Comparison of ENCODE assay signal across 26 mouse cellular contexts in genomic region chr13:8905986-8906385, GRCm38 (mm10). TPM values are rescaled to one million over a fixed set of nuclear protein-coding genes. Genes with fewer than 3 reads are reported as not detected.
"Had no signal": no experiment of that assay in that cellular context is flagged by ENCODE, and none has a peak within 500 bp of the region (broad histone marks: within the 10 kb centered on the region; RNA-seq: fewer than 3 reads in every experiment).

No protein-coding gene starts in this region.

RNA-seq across cellular contexts. Expression of gene Gm9745, which starts 42.0 kb away (rescaled TPM):
- polyA plus RNA-seq: heart, embryonic 10.5 days; heart, embryonic 11.5 days; heart, embryonic 12.5 days; heart, embryonic 13.5 days; heart, embryonic 14.5 days; heart, embryonic 15.5 days; heart, embryonic 16.5 days; heart, postnatal 0 days; hindbrain, embryonic 10.5 days; hindbrain, embryonic 11.5 days; hindbrain, embryonic 12.5 days; hindbrain, embryonic 13.5 days; hindbrain, embryonic 14.5 days; hindbrain, embryonic 15.5 days; hindbrain, embryonic 16.5 days; hindbrain, postnatal 0 days; inflammation-experienced regulatory T-cells, adult 6 months; intestine, embryonic 14.5 days; intestine, embryonic 15.5 days; intestine, embryonic 16.5 days; intestine, postnatal 0 days; kidney, embryonic 14.5 days; kidney, embryonic 15.5 days; kidney, embryonic 16.5 days; kidney, postnatal 0 days; large intestine, adult 2 months had no signal

RNA-seq across cellular contexts. Expression of gene Idi2, which starts 46.7 kb away (rescaled TPM):
- polyA plus RNA-seq: heart, embryonic 10.5 days; heart, embryonic 12.5 days; heart, embryonic 13.5 days; heart, embryonic 14.5 days; heart, embryonic 15.5 days; heart, postnatal 0 days; hindbrain, embryonic 10.5 days; hindbrain, embryonic 11.5 days; hindbrain, embryonic 12.5 days; hindbrain, embryonic 13.5 days; hindbrain, embryonic 14.5 days; hindbrain, embryonic 15.5 days; hindbrain, embryonic 16.5 days; hindbrain, postnatal 0 days; inflammation-experienced regulatory T-cells, adult 6 months; intestine, embryonic 14.5 days; intestine, embryonic 15.5 days; intestine, embryonic 16.5 days; intestine, postnatal 0 days; kidney, embryonic 14.5 days; kidney, embryonic 15.5 days; kidney, embryonic 16.5 days; kidney, postnatal 0 days; large intestine, adult 2 months had no signal
